Mouse (Mus musculus): ENCODE data around the gene Gp5.

Gene Gp5

DNA sequence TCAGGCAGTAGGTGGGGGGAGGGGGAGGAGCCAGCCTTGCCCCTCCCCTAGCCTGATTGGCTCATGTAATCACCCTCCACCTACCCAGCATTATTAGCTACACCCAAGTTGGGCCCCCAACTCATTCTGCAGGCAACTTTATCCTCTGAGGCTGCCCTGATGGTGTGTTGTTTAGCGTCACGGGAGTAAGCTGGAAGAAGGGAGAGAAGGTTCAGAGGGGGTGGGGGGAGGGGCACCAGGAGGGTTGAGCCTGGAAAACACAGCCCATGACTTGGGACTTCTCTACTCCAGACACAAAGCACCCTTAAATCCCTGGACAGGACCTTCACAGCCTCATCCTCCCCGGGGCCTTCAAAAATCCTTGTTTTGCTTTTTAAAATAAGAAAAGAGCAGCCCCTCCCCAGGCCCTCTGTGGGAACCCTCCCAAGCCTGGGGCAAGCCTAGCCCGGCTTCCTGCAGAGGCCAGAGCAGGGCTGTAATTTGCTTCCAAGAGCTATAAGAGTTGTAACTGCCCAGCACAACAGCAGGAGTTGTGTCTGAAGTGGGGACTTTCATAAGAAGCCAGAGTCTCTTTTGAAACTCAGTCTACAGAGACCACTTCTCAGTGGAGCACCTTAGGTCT lies 29.8 kb downstream of the Gp5 start:
- DNase-seq (ENCODE audit: low spot score in 2 of 2) = no peak

DNA sequence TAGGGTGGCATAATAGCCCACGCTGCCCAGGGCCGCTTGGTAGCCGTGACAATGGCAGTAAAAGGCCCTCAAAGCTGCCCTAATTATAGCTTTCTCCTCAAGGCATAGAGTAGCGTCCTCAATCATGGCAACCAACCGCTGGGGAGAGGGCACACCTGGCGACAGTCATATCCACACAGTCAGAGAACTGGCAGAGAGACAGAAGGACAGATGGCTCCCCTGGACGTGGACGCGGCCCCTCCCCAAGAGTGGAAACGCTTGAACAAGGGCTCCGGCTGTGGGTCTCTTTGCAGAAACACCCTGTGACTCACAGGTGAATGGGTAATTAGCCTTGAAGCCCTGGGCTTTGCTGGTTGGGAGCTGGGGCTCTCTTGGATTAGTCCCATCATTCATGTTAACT lies 32.2 kb downstream of the Gp5 start:
- no peak for DNase-seq (ENCODE audit: low spot score in 2 of 2)

DNA sequence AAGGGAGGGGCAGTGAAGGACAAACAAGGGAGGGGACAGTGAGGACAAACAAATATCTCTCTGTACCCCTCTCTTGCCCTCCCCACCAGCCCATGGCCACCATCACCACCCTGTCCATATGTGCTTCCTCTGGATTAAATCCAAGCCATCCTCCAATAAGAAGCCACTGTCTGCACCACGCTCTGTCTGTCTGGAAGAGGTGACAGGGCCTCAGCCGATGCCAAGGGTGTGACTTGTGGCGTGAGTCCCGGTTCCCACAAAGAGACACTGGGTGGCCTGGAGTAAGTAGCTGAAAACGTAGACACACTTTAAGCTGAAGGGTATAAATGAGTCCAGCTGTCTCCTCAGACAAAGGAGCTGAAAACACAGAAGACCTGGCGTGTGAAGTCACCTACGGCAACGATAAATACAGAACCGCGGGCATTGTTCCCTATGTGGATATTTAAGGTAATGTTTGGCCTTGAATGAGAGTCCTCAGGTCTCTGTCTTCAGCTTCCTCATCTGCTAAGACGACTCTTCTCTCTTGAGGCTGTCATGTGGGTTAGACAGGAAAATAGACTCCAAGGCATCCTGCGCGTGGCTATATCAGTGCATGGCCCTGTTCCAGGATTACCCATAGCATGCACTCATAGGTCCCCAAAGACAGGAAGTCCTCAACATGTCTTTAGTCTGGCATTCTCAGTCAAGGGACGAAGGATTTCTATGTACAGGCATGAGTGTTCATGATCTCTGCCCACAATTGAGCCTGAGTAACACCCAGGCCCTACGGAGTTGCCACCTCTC lies 34.8 kb downstream of the Gp5 start:
- no peak for DNase-seq (ENCODE audit: low spot score in 2 of 2)

- no peak for DNase-seq (ENCODE audit: low spot score in 2 of 2)
These were observed 37.5 kb downstream of the Gp5 start for GRCm38 (mm10) chr16:30273065-30273464.

DNA sequence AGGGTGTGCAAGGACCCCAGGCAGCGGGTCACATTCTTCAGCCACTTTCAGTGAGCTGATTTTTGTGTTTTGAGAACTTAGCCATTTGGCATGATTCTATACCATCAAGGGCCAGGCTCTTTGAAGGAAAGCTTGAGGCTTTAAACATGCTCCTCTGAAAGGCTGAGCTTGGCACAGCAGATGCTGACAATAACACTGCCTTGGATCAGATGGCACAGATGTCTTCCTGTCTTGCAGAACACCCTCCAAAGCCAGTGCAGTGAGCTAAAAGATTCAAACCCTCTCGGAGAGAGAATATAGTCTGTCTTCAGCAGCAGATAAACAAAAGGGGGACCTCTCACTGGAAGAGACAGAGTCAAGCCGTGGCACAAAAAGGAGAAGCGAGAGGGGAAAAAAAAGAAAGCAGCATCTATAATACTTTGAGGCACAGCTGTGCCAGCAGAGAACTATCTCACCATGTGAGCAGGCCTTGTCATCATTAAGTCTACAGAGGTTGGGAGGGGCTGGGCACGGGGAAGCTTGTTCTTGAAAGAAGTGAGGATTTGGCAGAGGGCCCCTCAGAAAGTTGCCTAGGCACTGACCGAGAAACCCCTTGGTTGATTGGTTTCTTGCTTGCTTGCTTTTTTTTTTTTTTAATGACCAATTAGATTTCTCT lies 38.5 kb downstream of the Gp5 start:
- no peak for DNase-seq (ENCODE audit: low spot score in 2 of 2)

DNA sequence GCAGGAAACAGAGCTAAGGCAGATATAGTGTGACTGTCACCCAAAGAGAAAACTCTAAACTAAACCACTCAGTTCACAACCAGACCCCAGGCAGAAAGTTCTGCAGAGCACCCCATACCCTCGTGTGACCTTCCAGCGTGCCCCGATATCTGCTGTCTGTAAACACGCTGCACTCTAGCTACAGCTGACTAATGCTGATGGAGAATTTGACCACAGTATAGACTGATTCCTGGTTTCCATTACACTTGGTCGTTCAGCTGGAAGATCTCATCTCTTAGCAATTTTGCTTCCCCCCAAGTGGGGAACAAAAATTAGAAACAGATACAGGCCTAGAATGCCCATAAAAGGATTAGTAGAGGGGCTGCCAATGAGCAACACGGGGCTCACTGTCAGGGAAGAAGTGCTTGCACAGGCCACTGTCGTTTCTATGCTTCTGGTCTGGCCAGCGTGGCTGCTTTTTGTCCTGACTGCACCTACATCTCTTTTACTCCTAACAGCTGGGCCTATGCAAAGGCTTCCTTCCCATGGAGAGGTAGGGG lies 39.3 kb downstream of the Gp5 start:
- DNase-seq (ENCODE audit: low spot score in 2 of 2) = no peak

DNA sequence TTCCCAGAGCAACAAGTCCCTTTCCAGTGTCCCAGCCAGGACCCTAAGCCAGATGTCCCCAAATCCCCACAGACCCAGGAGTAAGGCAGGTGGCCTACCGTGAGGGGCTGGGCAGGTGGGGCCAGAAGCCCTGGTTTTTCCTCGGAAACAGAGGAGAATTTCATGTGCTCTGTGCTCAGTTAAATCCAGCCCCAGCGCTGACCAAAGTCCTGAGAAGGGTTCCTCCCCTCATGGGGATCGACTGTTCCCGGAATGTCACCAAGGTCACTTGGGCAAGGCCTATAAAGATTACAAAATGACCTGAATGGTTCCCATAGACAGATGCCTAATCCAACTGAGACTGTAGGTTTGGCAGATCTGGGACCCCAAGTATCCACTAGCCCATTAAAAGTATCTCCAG lies 43.2 kb downstream of the Gp5 start, which contains the start of gene Cpn2:
Cpn2 (minus strand) TSS at position 141 of the 400 bp plus-strand sequence.
- no peak for DNase-seq (ENCODE audit: low spot score in 2 of 2)

- no peak for DNase-seq (ENCODE audit: low spot score in 2 of 2)
These were observed 44.0 kb downstream of the Gp5 start for GRCm38 (mm10) chr16:30266561-30266960.

GRCm38 (mm10) chr16:30265611-30266010 lies 45.0 kb downstream of the Gp5 start:
- no peak for DNase-seq (ENCODE audit: low spot score in 2 of 2)

DNA sequence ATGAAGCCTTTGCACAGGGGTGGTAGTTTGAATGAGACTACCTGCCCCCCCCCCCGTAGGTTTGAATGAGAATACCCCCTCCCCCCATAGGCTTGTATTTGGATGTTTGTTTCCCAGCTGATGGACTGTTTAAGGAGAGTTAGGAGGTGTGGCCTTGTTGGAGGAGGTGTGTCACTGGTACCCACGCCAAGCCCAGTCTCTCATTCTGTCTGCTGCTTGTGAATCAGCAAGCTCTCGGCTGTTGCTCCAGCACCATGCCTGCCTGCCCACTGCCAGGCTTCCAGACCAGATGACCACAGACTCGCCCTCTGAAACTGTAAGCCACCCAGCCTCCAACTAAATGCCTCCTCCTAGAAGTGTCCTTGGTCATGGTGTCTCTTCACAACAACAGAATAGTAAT lies 47.4 kb downstream of the Gp5 start:
- no peak for DNase-seq (ENCODE audit: low spot score in 2 of 2)

- DNase-seq (ENCODE audit: low spot score in 2 of 2) = peak in 1 of 2 experiments; percentile 57
These were observed 47.9 kb downstream of the Gp5 start for GRCm38 (mm10) chr16:30262664-30263063.

DNA sequence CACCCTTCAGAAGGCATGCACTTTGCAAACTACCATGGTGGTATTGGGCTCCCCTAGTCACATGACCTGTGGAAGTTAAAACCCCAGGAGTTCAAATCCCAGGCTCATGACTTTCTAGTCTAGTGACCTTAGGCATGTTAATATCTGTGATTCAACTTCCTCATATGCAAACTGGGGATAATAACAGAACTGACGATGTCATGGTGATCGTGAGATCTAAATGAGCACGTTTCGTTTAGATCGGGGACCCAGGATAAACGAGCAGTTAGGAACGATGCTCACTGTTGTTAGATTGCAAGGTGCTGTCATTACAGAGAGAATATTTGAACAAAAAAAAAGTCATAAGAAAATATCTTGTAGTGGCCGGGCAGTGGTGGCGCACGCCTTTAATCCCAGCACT lies 48.4 kb downstream of the Gp5 start:
- DNase-seq (ENCODE audit: low spot score in 2 of 2) = no peak

GRCm38 (mm10) chr16:30261341-30261740 lies 49.2 kb downstream of the Gp5 start:
- no peak for DNase-seq (ENCODE audit: low spot score in 2 of 2)

DNA sequence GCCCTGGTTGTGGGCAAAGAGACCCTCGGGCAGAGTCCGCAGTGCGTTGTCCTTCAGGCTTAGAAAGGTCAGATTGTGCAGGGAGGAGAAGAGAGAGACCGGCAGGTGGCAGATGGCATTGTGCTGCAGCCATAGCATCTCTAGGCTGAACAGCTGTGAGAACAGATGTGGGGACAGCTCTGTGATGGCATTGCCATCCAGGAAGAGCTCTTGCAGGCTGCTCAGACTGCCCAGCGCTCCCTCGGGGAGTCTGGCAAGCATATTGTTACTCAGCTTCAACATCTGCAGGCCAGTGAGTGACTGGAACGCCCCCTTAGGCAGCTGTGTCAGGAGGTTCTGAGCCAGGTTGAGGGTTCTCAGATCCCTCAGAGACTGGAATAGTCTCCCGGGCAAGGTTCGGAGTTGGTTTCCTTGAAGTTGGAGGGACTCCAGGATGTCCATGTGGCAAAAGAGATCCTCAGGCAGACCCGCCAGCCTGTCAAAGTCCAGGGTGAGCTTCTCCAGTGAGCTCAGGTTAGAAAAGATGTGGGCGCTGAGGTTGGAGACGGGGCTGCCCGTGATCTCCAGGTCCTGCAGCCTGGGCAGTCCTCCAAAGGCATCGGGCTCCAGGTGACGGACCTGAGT lies 50.5 kb downstream of the Gp5 start:
- DNase-seq (ENCODE audit: low spot score in 2 of 2) = no peak

DNA sequence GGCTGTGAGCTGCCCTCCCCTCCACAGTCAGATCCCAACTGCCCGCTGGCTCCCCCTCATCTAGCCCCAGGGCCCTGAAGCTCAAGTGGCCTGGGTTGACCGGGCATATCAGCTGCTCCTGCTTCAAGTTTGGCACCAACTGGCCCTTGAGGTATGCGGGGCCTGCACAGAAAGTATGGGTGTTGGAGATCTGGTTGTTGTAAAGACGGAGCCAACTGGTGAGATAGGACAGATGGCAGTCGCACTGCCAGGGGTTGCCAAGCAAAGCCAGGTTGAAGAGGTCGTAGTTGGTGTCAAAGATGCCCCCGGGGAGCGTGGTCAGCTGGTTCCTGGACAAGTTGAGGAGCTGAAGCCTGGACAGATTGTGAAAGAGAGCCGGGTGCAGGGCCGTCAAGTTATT lies 51.1 kb downstream of the Gp5 start:
- no peak for DNase-seq (ENCODE audit: low spot score in 2 of 2)

- no peak for DNase-seq (ENCODE audit: low spot score in 2 of 2)
These were observed 52.1 kb downstream of the Gp5 start for GRCm38 (mm10) chr16:30258441-30258840.

DNA sequence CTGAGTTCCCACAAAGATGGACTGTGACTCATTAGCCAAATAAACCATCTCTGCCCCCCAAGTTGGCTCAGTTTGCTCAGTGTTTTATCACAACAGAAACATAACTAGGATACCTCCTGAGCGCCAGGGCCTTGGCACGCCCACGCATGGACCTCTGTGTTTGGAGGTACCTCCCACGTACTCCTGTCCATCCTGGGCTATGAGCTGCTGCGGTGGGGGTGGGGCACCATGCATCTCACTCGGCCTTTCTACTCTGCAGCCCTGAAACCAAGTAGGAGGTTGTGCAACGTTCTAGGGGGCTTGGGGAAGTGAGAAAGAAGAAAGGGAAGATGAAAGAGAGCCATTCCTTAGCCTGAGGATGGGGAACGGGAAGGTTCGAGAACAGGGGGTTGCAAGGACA lies 52.9 kb downstream of the Gp5 start:
- no peak for DNase-seq (ENCODE audit: low spot score in 2 of 2)

Data from frontal cortex, postnatal 10 days (tissue).